Mouse (Mus musculus) retina, adult 2 months (tissue): ENCODE results near the gene Ms4a2.

ENCODE experiments used
- DNase-seq: peaks from one replicate; pipeline ENCODE4 v3.0.0-alpha.2; 2012; ENCODE audit warnings: low read depth, low spot score

Gene Ms4a2

DNA sequence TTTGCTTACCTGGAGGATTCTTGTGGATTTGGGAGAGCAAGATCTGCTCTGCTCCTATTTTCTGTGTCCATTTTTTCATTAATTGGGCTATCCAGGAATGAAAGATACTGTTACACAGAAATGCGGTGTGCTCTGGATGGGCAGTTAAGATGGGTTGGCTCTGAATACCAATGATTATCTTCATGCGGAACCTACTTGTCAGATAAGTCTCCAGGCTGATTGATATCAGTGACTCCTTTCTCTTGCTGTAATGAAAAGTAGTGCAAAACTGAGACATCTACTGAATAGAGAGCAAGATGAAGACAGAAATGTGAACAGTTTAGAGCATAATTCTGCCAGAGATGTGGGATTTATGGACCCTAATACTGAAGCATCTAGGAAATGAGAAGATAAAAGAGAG lies at the start of gene Ms4a2:
Gene Ms4a2, minus strand, starts transcription at position 169 of the 400 bp plus-strand sequence.
- no peak for DNase-seq

DNA sequence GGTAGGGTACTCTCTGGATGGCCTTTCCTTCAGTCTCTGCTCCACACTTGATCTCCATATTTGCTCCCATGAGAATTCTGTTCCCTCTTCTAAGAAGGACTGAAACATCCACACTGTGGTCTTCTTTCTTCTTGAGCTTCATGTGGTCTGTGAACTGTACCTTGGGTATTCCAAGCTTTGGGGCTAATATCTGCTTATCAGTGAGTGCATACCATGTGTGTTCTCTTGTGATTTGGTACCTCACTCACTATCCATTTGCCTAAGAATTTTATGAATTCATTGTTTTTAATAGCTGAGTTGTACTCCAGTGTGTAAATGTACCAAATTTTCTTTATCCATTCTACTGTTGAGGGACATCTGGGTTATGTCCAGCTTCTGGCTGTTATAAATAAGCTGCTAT lies 38.0 kb upstream of the Ms4a2 start:
- DNase-seq: no peak

DNA sequence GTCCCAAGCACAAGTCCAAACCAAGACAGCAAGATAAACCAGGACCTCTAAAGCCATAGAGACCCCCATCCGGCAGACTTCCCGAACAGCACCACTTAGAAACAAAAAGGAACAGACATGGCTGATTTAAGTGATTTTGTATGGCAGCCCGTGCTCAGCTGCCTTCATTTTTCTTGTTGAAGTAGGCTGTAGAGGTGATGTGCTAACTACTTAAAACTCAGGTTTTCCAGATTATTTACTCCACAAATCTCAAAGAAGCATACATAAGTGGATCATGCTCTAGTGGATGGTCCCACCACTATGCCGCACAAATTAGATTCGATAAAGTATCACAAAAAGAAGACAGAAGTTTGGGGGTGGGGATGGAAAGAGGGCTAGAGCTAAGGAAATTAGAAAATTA lies 36.9 kb upstream of the Ms4a2 start, which contains the start of gene Oosp2:
Gene Oosp2, minus strand, starts transcription at position 101 of the 400 bp plus-strand sequence.
- no peak for DNase-seq

DNA sequence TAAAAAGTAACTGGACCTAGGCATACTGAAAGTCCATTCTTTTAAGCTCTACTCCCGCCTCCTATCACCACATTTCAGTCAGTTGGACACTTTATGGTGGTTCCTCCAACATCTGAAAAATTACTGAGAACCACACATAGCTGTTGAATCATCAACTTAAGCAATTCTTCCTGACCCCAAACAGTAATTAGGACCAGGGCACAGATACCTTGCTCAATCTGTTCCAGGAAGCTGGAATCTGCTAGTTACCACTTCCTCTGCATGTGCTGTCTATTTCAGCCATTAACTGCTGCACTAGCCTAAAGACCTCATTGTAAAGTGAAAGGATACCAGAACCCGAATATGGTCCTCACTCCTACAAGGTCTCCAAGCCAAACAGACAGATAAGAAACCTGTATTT lies 35.6 kb upstream of the Ms4a2 start:
- DNase-seq: no peak

DNA sequence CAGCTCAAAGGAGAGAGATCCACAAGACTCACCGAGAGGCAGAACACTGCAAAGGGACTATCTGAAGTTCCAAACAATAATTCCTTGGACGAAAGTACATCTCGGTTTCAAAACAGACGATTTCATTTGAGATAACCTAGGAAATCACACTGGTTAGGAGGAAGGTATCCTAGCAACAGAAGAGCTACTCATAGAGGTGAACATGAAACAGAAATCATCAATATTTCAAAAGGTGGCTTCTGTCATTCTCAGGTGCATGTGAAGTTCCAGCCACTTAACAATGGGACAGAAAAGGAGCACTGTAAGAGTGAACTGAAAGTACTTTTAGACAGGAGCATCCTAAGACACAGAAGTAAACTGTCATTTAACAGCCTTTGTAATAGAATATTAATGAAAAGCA lies 26.0 kb upstream of the Ms4a2 start:
- no peak for DNase-seq

DNA sequence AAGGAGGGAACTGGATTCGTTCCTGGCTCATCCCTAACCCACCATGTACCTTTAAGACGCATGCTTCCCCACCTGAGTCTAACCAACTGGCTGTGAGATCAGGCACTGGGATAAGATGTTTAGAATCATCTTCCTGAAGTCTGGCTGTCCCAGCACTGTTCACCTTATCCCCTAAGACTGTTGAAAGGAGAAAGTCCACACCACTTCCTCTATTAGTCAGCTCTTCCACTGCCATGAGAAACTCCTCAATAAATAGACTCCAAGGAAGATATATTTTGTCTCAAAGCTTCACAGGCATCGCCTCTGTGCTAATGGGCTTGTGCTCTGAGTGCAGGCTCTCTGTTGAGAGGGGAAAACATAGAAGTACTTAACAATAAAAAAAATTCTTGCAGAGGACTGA lies 22.6 kb upstream of the Ms4a2 start:
- DNase-seq: no peak

DNA sequence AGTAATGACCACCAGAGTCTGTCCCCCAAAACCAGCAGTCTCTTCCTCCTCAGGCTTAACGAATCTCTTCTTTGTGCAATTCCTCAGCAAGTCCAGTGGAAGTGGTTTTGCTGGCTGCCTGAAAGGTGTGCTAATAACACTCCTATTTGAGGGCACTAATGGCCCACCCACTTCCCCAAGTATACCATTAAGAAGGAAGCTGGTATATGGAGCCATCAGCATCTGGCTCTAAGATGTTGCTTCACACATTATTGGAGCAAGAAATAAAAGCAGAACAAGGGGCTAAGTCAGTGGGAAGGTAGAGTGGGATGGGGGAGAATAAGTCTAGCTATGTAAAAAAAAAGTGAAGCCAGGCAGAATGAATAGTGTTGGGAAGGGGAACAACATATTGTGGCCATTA lies 17.2 kb upstream of the Ms4a2 start, which contains the start of gene Ms4a3:
Gene Ms4a3, minus strand, starts transcription at position 120 of the 400 bp plus-strand sequence.
- DNase-seq: no peak

DNA sequence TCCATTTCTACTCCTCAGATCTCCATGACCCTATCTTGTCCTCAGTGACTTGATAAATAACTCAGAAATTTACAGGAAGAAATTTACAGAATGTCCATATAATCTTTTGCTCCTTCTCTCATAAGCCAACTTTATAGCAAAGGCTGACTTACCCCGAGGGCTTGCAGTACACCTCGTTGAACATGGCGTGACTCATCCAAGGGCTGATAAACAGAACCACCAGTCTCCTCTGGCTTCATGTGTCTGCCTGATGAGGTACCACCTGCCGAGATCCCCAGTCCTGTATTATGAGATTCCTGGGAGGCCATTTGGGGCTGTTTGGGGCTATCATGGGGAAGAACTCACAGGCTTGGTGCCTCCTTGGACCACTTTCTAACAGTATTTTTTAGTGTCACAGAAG lies 15.5 kb upstream of the Ms4a2 start:
- no peak for DNase-seq

DNA sequence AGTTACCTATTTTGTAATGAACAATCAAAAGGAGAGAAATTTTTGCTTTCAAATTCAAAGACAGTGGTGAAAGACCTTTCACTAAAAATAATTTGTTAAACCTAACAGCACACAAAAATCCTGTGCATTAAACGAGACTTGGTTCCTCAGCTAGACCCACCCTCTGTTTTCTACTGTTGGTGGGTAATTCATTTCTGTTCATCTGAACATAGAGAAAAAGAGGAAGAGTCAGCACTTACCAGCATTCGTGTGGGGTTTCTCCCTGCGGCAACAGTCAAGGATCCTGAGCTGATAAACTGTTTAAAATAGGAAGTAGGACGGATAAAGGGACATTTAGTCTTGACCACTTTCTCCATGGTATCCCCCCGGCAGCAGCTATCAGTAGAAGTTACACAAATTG lies 12.1 kb upstream of the Ms4a2 start:
- DNase-seq: no peak

DNA sequence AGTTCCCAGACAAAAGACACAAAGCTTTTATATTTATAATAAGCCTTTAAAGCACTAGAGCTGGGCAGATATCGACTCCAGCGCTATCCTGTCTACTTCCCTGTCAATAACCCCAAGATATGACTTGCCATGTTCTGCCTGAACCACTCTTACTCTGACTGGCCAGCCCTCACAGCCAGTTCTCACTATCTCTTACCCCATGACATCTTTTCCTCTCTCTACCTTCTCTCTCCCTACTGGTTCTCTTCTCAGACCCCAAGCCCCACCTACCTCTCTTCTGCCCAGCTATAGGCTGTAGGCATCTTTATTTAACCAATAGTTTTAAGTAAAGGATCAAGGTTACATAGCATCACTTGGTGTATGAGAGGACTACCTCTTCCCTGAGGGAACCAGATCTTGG lies 10.8 kb upstream of the Ms4a2 start:
- no peak for DNase-seq

DNA sequence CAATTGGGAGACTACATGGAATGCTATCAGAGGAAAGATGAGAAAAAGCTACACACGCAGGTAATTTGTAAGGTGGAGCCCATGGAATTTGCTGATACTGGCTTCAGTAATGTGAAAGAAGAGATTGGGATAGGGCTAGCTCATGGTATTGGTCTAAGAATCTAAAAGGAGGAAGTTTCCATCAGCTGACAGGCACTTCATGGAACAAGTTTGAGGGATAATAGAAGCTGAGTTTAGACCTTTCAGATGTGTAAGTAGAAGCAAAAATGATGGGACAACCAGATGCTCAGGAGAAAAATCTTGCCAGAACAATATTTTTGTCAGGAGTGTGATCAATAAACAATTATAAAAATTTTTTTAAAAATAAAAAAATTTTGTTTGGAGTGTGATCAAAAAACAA lies 10.2 kb upstream of the Ms4a2 start:
- DNase-seq: no peak

DNA sequence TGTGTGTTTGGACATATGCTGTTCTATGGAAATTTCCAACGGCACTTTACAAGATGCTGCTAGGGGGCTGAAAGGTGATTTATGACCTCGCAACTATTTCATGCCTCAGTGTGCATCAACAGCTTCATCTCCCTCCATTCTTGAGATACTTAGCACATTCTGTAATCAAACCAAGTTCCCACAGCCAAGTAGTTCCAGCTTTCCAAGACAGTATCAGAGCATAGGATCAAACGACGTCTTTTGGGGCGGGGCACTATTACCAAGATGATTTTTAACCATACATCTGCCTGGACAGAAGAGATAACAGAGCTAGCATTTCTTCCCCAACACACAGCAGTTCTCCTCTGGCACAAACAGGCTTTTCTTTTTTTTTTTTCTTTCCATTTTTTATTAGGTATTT lies 1.7 kb upstream of the Ms4a2 start:
- no peak for DNase-seq

DNA sequence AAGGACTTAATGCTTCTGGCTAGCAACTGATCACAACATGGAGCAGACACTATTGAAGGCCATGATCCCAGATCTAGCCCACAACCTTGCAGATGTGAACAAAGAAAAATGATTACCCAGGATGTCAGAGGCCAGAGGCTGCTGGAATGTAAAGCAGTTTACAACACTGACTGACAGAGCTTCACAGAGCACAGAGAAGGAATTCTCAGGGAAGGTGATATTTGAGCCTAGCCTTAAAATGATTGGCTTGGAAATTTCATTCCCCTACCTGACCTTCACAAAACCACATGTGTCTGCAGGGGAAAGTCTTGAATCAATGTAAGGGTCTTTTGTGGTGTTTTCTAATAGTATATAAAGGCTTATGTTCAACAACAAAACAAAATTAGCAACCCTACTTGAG lies 1.3 kb upstream of the Ms4a2 start:
- DNase-seq: no peak

DNA sequence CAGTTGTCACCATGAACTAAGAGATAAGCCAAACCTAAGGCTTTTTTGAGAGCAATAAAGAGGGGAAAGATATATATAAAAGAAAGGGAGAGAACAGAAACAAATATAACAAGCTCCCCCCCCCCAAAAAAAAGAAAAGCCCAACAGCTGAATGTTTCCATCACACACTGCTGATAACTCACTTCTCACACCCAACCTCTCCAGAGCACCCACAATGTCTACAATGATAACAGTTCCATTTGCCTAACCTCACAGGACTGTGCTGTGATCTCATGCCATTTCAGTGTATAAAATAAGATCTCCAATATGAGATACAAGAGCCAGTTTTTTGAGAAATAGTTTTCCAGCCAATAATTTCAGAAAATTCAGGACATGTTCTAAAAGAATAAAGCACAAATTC lies 5.5 kb downstream of the Ms4a2 start:
- DNase-seq: no peak

DNA sequence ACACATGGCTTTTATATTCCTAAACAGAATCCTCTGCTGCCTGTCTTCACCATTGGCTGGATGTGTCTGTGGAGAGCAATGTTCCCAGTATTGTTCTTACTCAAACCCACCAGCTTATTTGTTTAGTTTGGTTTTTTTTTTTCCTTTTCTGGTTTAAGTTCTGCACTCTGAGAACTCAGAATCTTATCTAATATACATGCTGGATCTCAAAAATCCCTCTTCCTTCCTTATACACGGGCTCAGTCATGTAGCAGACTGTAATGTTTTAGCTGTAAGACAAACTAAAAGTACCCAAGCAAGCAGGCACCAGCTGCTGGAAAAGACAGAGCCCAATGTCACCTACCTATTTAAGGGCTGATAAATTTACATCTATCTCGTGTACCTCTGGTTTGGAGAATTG lies 8.7 kb downstream of the Ms4a2 start:
- DNase-seq: no peak

DNA sequence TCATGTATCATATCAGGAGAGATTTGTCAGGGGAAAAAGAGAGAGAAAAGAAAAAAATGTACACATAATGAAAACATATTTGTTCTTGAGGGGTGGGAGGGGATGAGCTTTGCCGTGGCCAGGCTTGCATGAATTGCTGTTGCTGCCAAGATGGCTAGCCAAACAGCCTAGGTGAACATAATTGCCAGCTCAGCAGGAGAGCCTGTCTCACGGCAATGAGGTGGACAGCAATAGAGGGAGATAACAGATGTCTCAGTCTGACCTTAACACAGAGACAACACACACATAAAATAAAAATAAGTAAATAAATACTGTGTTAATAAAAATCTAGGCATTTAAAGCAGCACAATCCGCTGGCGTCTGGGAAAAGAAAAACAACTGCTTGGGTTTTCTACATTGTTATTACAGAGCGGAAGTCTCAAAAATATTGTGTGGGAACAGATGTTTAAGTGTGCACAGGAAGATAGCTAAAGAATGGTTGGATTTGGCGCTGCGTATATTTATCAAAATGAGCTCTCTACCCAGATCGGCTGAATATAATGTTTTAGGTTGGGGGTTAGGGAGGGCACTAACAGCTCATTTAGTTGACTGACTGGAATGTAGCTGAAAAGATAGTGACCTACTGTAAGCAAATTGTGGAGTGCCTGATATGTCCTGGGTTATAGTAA lies 9.6 kb downstream of the Ms4a2 start:
- no peak for DNase-seq

DNA sequence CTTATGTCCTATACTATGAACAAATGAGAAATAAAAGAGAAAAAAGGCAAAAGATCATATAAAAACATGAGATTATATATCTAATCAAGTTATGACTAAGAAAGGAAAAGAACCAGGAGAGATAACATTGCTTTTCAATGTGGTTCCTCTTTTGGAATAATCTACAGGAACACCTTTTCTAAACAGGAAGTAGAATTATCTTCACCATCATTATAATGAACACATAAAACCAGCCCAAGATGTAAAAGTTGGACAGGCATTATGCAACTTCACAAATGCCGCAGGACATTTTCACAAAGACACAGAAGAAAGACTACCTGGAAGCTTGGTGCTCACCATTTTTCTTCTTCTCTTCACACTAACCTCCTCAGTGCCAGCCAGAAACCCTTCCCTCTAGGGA lies 10.4 kb downstream of the Ms4a2 start:
- DNase-seq: no peak

DNA sequence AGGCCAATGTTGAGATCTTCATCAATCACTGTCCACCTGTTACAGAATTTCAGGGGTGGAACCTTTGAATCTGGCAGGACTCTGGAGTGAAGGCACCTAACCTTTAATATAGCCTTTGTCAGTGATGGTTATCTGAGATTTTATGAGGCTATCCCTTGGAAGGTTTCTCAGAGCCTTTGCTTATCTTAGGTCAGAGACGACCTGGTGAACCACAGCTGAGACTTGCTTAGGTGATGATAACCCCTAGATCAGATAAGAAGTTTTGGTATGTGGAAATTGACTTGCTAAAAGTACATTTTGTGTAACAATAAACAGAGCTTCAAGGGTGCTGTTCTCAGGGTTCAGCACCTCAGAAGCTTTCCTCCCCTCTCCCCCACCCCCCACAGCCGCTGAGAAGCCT lies 11.2 kb downstream of the Ms4a2 start:
- no peak for DNase-seq

DNA sequence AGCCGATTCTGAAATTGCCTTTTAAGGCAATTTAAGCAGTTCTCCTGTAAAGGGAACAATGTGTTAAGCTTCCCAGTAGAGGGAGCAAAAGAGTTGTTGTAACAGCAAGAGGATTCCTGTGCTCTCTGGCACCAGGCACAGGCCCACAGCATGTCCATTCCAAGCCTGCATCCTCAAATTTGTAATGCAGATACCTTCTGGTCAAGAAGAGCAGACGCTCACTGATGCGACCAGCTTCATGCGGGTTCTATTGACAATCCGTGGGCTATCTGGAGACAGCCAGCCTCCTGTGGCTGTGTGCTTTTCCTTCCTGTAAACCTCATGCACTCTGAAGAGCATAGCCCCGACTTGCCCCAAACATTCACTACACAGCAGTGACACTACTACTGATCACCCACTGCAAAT lies 12.0 kb downstream of the Ms4a2 start:
- DNase-seq: no peak

DNA sequence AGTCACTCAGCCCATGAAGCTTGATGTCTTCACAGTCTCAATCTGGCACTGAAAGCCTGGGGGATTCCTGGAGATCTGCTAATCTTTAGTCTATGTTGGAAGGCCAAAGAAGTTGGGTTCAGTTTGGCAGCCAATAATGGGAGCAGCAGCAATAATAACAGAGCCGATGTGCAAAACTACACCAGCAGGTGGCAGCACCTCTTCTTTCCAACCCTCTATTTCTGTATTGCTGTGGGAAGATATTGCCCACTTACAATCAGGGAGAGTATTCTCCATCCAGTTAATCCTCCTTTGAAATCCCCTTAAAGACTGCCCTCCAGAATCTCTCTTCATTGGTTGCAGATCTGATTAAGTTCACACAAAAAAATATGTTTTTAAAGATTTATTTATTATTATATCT lies 15.3 kb downstream of the Ms4a2 start:
- no peak for DNase-seq

DNA sequence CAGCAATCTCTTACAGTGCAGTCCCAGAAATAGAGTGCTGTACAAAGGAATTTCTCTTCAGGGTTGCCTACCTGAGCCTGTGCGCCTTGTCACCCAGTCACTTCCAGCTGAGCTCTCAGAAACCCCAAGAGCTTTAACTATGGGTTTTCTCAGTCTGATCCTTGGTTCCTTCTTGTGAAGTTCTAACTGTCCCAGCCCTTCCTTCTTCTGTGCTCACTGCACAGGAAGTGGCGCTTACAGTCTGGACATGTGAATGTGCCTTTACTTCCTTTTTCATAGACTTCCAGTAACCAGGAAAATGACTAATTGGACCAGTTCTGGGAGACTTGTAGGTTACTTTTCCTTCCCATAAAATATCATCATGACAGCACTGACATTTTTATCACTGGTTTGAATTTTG lies 18.9 kb downstream of the Ms4a2 start, which contains the start of gene Ms4a6d:
Gene Ms4a6d, minus strand, starts transcription at position 247 of the 400 bp plus-strand sequence.
- no peak for DNase-seq

DNA sequence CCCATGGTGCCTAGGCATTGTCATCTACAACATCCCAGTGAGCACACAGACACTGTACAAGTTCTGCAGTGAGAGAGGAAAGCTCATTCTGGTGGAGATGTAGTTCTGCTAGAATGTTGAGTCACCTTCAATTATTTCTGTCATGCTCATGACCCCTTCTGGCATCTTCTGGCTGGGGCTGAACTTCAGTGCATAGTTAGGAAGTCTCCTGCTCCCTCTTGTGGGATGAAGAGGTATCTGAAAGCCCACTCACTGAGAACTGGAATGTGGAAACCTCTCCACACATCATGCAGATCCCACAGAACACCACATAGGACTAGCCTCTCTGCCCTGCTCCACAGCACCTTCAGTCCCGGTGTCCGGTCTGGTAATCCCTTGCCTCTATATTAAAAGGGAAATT lies 21.5 kb downstream of the Ms4a2 start:
- no peak for DNase-seq

DNA sequence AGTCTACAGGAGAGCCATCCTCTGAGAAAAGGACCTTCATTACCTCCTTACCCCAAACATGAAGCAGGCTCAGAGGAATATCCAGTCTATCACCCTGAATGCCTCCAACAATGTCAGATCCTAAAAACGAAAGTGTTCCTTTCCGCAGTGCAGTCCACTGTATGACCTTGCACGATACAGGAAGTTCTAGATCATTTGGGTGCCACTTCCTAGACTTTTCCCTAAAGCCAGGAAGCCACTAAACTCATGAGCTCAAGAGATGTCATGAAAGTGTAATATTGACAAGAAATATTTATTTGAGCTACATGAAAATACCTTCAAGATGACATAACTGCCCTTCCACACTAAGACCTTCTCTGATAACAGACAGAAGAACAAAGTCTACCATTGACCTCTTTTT lies 22.2 kb downstream of the Ms4a2 start:
- DNase-seq: no peak

DNA sequence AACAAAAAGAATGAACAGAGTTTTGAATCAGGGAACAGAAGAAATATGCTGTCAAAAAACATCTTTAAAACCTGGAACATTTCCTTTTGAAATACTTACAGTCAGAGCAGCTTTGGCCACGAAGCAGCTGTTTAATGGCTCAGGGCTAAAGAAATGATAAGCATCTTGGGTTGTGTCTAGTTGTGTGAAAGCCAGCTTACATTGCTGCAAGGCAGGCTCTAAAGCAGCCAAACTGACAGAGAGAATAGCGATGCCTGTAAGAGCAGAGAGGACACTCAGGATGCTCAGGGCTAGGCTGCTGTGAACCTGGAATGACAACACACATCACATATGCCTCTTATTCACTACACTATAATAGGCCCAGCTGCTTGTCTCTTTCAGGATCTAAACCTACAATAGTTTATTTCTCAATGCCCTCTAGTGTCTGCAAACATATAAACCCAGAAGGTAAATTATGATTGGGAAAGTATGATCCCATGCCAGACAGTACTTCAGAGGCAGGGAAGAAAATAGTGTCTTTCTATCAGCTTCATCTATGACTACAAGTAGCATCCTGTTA lies 33.5 kb downstream of the Ms4a2 start:
- no peak for DNase-seq
